Mouse (Mus musculus) neural tube, embryonic 11.5 days (tissue): Measurements from ENCODE around the gene A230050P20Rik. TPM values are rescaled to one million over a fixed set of nuclear protein-coding genes. Genes with fewer than 3 reads are reported as not detected.
A peak's percentile ranks its signal among the peaks of the same experiment; 100 is the strongest.
"Not testable (repeated sequence)": the region's sequence is repeated elsewhere in the genome, so short reads cannot be mapped to it uniquely, and the experiment has no call there.

Source experiments
- ATAC-seq: fragments of 200-750 bp; cut with Nextera tagmentation; 2 replicates; pipeline ENCODE4 v1.8.0; 2017; ENCODE audit warnings: moderate number of reproducible peaks, mild to moderate bottlenecking, moderate TSS enrichment, moderate library complexity; ENCODE audit not compliant: insufficient read depth, low FRiP score, low TSS enrichment
- DNase-seq: peaks from one replicate; pipeline ENCODE4 v3.0.0-alpha.2; 2015; ENCODE audit warnings: low spot score
- H3K27ac ChIP-seq: fragments of 300-500 bp; sonication (generic); 2 replicates; pipeline ENCODE4 v1.5.1; 2014; ENCODE audit warnings: low read depth, mild to moderate bottlenecking, low read length
- H3K27me3 ChIP-seq: fragments of 300-500 bp; sonication (generic); 2 replicates; pipeline ENCODE4 v1.6.1; 2014; ENCODE audit warnings: mild to moderate bottlenecking, low read length, mixed read lengths; ENCODE audit not compliant: control insufficient read depth, insufficient read depth
- H3K36me3 ChIP-seq: fragments of 300-500 bp; sonication (generic); 2 replicates; pipeline ENCODE4 v1.6.1; 2014; ENCODE audit warnings: mild to moderate bottlenecking, low read length, moderate library complexity, mixed read lengths; ENCODE audit not compliant: control insufficient read depth, insufficient read depth
- H3K4me1 ChIP-seq: fragments of 300-500 bp; sonication (generic); 2 replicates; pipeline ENCODE4 v1.6.1; 2014; ENCODE audit warnings: low read length, mixed read lengths; ENCODE audit not compliant: control insufficient read depth, insufficient read depth
- H3K4me2 ChIP-seq: fragments of 300-500 bp; sonication (generic); 2 replicates; pipeline ENCODE4 v1.6.1; 2014; ENCODE audit warnings: low read depth, mild to moderate bottlenecking, moderate library complexity
- H3K4me3 ChIP-seq: fragments of 300-500 bp; sonication (generic); 2 replicates; pipeline ENCODE4 v1.5.1; 2014; ENCODE audit warnings: low read depth, low read length
- H3K9ac ChIP-seq: fragments of 300-500 bp; sonication (generic); 2 replicates; pipeline ENCODE4 v1.6.1; 2014; ENCODE audit warnings: mild to moderate bottlenecking, low read length
- H3K9me3 ChIP-seq: fragments of 300-500 bp; sonication (generic); 2 replicates; pipeline ENCODE4 v1.6.1; 2016; ENCODE audit warnings: low read length; ENCODE audit not compliant: control insufficient read depth
- WGBS: fragments of 180-500 bp; shearing (Covaris S2); extraction: QIAGEN DNeasy Blood & Tissue Kit; methylation state at CpG from one replicate; pipeline ENCODE4 v1.1.7; 2014; 5-methylcytosine and 5-hydroxymethylcytosine counted together
- polyA plus RNA-seq: library from polyadenylated mRNA; unstranded; fragments of >200 nt; fragmentation: Nextera tagmentation; extraction: Ambion mirVana; gene quantifications from 2 replicates; pipeline ENCODE4 v1.2.1, GENCODE M21; 2014

Gene A230050P20Rik
- 0.65 and 0.94 TPM in 2 replicates for polyA plus RNA-seq

- Histone ChIP-seq H3K27me3 (peaks cover 34% of the 10 kb centered on the region), H3K4me3 (peak within 1 kb of the TSS; percentile 20; the same call in 1 of the 2 replicates), H3K9me3 (no peaks in the 10 kb centered on the region), H3K4me2 (peak within 1 kb of the TSS; percentile 25), H3K9ac (no peak within 1 kb of the TSS), H3K27ac (no peak within 1 kb of the TSS), H3K36me3 (no peaks in the 10 kb centered on the region), H3K4me1 (no peaks in the 10 kb centered on the region)
- ATAC-seq = no peak
- 8% methylated on average over 48 of the region's 53 CpGs for WGBS
- peak; percentile 16 for DNase-seq
These were observed at the start of gene A230050P20Rik for GRCm38 (mm10) chr9:20868448-20869001. A230050P20Rik (plus strand) TSS chr9:20868642.

DNA sequence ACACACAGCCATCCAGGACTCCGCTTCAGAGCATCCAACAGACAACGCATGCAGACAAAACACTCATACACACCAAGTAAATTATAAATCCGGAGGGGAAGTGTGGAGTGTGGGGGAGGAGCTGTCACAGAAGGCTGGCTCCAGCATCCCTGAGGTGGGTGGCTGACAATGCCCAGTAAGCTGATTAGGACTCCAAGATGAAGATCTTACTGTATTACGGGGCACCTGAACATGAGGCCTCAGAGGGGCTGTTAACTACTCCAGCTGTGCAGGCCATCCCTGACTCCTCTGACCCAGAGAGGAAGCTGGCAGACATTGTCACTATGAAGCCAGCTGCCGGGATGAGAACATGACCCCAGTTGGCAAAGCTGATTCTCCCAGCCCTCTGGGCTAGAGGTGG, 48.4 kb upstream of the A230050P20Rik start:
- H3K27me3 ChIP-seq = no peaks in the 10 kb centered on the region
- no peak overlapping the region for H3K4me3 ChIP-seq
- DNase-seq (no peak), ATAC-seq (no peak)
- H3K27ac ChIP-seq = no peak overlapping the region
- 91% methylated on average over 5 of the region's 5 CpGs for WGBS
- no peak overlapping the region for H3K9ac ChIP-seq
- no peak overlapping the region for H3K4me2 ChIP-seq
- no peaks in the 10 kb centered on the region for H3K9me3 ChIP-seq
- no peaks in the 10 kb centered on the region for H3K36me3 ChIP-seq
- no peaks in the 10 kb centered on the region for H3K4me1 ChIP-seq

- no peaks in the 10 kb centered on the region for H3K4me1 ChIP-seq
- no peaks in the 10 kb centered on the region for H3K27me3 ChIP-seq
- no peak for DNase-seq
- no peaks in the 10 kb centered on the region for H3K36me3 ChIP-seq
- no peak overlapping the region for H3K27ac ChIP-seq
- no peak for ATAC-seq
- WGBS = 73% methylated on average over 3 of the region's 3 CpGs
- H3K9me3 ChIP-seq = no peaks in the 10 kb centered on the region
- no peak overlapping the region for H3K4me3 ChIP-seq
- no peak overlapping the region for H3K9ac ChIP-seq
- no peak overlapping the region for H3K4me2 ChIP-seq
These were observed 45.6 kb upstream of the A230050P20Rik start for GRCm38 (mm10) chr9:20822821-20823220.

GRCm38 (mm10) chr9:20825781-20826180, 42.7 kb upstream of the A230050P20Rik start:
- no peaks in the 10 kb centered on the region for H3K4me1 ChIP-seq
- no peaks in the 10 kb centered on the region for H3K36me3 ChIP-seq
- no peaks in the 10 kb centered on the region for H3K9me3 ChIP-seq
- no peak overlapping the region for H3K4me2 ChIP-seq
- DNase-seq = no peak
- no peak for ATAC-seq
- H3K27me3 ChIP-seq = no peaks in the 10 kb centered on the region
- 71% methylated on average over 5 of the region's 5 CpGs for WGBS
- no peak overlapping the region for H3K4me3 ChIP-seq
- no peak overlapping the region for H3K27ac ChIP-seq
- H3K9ac ChIP-seq = no peak overlapping the region

- Histone ChIP-seq H3K27me3 (no peaks in the 10 kb centered on the region), H3K36me3 (no peaks in the 10 kb centered on the region), H3K9ac (no peak overlapping the region), H3K4me2 (no peak overlapping the region), H3K27ac (no peak overlapping the region), H3K4me1 (no peaks in the 10 kb centered on the region), H3K4me3 (no peak overlapping the region), H3K9me3 (no peaks in the 10 kb centered on the region)
- 84% methylated on average over 1 of the region's 1 CpGs for WGBS
- DNase-seq = no peak
- no peak for ATAC-seq
These were observed 40.3 kb upstream of the A230050P20Rik start for GRCm38 (mm10) chr9:20828127-20828526.

DNA sequence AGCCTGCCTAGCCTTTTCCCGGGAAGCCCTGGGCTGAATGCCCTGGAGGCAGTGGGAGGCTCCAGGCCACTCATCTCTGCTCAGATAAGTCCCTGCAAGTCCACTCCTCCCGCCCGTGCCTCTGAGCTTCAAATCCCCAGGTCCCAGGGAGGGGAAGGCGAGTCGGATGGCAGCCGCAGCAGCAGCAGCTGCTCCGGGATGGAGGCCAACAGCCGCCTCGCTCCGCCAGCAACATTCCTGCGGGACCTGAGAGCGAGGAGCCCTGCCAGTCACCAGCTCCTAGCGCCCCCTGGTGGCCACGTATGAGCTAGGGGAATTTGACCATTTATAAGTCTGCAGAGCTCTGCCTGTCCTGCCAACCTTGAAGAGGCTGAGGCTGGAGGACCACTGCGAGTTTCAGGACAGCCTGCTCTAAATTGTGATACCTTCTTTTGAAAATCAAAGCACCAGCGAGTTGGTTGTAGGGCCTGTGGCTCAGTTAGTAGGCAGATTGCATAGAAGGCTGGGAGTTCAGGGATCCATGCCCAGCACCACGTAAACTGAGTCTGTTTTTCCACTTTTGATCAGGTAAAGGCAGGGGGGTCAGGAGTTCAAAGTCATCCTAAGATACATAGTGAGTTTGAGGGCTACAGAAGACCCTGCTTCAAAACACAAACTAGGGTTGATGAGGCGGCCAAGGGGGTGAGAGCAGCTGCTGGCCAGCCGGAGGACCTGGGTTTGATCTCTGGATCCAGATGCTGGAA, 37.4 kb upstream of the A230050P20Rik start:
- Histone ChIP-seq H3K27ac (no peak overlapping the region), H3K4me2 (peak overlapping the region; percentile 22; the same call in 1 of the 2 replicates), H3K36me3 (no peaks in the 10 kb centered on the region), H3K9ac (peak overlapping the region; percentile 49), H3K4me1 (no peaks in the 10 kb centered on the region), H3K9me3 (no peaks in the 10 kb centered on the region), H3K27me3 (no peaks in the 10 kb centered on the region), H3K4me3 (0 out of 2 replicates have a peak overlapping the region, but pooled peaks have one; percentile 8)
- 16% methylated on average over 19 of the region's 19 CpGs for WGBS
- ATAC-seq (peak; percentile 76), DNase-seq (peak; percentile 94)

DNA sequence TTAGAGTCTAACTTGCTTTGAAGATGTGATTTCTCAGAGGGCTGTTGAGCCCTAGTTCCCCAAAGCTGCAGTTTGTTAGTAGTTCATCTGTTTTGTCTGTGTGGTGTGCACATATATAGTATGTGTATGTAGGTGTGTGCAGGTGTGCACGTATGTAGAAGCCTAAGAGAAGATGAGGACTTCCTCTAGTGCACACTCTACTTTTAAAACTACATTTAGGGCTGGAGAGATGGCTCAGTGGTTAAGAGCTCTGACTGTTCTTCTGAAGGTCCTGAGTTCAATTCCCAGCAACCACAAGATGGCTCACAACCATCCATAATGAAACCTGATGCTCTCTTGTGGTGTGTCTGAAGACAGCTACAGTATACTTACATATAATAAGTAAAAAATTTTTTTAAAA, 33.6 kb upstream of the A230050P20Rik start:
- ATAC-seq = no peak

DNA sequence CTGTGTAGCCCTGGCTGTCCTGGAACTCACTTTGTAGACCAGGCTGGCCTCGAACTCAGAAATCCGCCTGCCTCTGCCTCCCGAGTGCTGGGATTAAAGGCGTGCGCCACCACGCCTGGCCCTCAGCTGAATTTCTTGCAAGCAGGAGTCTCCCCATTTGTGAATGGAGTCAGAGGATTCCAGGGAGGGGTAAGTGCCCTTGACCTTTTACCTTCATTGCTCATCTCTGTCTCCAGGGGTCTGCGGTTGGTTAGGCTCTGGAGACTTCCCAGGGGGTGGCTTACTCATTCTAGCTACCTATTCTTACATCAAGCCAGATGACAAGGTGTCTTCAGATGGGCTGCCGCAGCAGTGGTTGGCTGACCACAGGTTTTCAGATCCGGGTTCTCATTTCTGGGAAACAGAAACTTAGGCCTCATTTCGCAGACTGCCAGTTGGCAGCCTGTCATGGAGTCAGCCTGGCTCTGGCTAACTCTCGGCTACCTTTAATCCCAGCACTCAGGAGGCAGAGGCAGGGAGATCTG, 32.9 kb upstream of the A230050P20Rik start:
- ATAC-seq, H3K27ac ChIP-seq, H3K36me3 ChIP-seq, H3K9ac ChIP-seq, H3K4me1 ChIP-seq, H3K27me3 ChIP-seq, H3K4me2 ChIP-seq, H3K4me3 ChIP-seq, DNase-seq, H3K9me3 ChIP-seq: not testable (repeated sequence)
- 87% methylated on average over 10 of the region's 11 CpGs for WGBS

More for the DNA sequence above, 33.6 kb upstream of the A230050P20Rik start:
- Histone ChIP-seq H3K9me3 (no peaks in the 10 kb centered on the region), H3K27me3 (no peaks in the 10 kb centered on the region), H3K4me1 (no peaks in the 10 kb centered on the region), H3K36me3 (no peaks in the 10 kb centered on the region), H3K27ac (no peak overlapping the region), H3K9ac (no peak overlapping the region), H3K4me2 (no peak overlapping the region), H3K4me3 (no peak overlapping the region)
- DNase-seq = no peak
- WGBS = 67% methylated on average over 1 of the region's 1 CpGs
